Mouse (Mus musculus): ENCODE measurements around the gene Rbms1. TPM values are rescaled to one million over a fixed set of nuclear protein-coding genes. Genes with fewer than 3 reads are reported as not detected.

Gene Rbms1
- polyA plus RNA-seq, 1 experiment from 2014 or later, result 22.1 TPM

- no peaks in the 10 kb centered on the region for H3K36me3 ChIP-seq
- no peaks in the 10 kb centered on the region for H3K9me3 ChIP-seq
- ATAC-seq (replicated peaks), result no peak
- 90% methylated on average over 8 of the region's 8 CpGs for WGBS
- no peak overlapping the region for H3K4me3 ChIP-seq
- no peak overlapping the region for H3K9ac ChIP-seq (replicated peaks)
- H3K4me1 ChIP-seq, result no peaks in the 10 kb centered on the region
- H3K27ac ChIP-seq (replicated peaks), result no peak overlapping the region
- H3K4me2 ChIP-seq (replicated peaks), result no peak overlapping the region
- no peaks in the 10 kb centered on the region for H3K27me3 ChIP-seq
Observed at GRCm38 (mm10) chr2:60911716-60912115, 51.3 kb downstream of the Rbms1 start.

- 67% methylated on average over 6 of the region's 6 CpGs for WGBS
- H3K4me1 ChIP-seq, result no peaks in the 10 kb centered on the region
Observed at GRCm38 (mm10) chr2:60910820-60911219, 52.2 kb downstream of the Rbms1 start.

GRCm38 (mm10) chr2:60908551-60908950 is 54.4 kb downstream of the Rbms1 start:
- no peak overlapping the region for H3K4me2 ChIP-seq (replicated peaks)
- no peaks in the 10 kb centered on the region for H3K9me3 ChIP-seq
- H3K4me3 ChIP-seq, result no peak overlapping the region
- no peak overlapping the region for H3K27ac ChIP-seq (replicated peaks)
- H3K9ac ChIP-seq (replicated peaks), result no peak overlapping the region
- WGBS, result 89% methylated on average over 4 of the region's 4 CpGs
- no peaks in the 10 kb centered on the region for H3K27me3 ChIP-seq
- H3K4me1 ChIP-seq, result no peaks in the 10 kb centered on the region
- no peaks in the 10 kb centered on the region for H3K36me3 ChIP-seq
- ATAC-seq (replicated peaks), result no peak

More at GRCm38 (mm10) chr2:60910820-60911219, 52.2 kb downstream of the Rbms1 start:
- no peak overlapping the region for H3K4me3 ChIP-seq
- H3K9ac ChIP-seq (replicated peaks), result no peak overlapping the region
- H3K36me3 ChIP-seq, result no peaks in the 10 kb centered on the region
- H3K9me3 ChIP-seq, result no peaks in the 10 kb centered on the region
- no peaks in the 10 kb centered on the region for H3K27me3 ChIP-seq
- ATAC-seq (replicated peaks), result no peak
- no peak overlapping the region for H3K4me2 ChIP-seq (replicated peaks)
- H3K27ac ChIP-seq (replicated peaks), result no peak overlapping the region

- Histone ChIP-seq H3K4me3 (no peak overlapping the region), H3K36me3 (no peaks in the 10 kb centered on the region), H3K27me3 (no peaks in the 10 kb centered on the region), H3K9me3 (no peaks in the 10 kb centered on the region), H3K9ac (replicated peaks) (no peak overlapping the region), H3K4me2 (replicated peaks) (no peak overlapping the region), H3K4me1 (no peaks in the 10 kb centered on the region), H3K27ac (replicated peaks) (no peak overlapping the region)
- no peak for ATAC-seq (replicated peaks)
- 92% methylated on average over 12 of the region's 12 CpGs for WGBS
Observed at GRCm38 (mm10) chr2:60908116-60908515, 54.9 kb downstream of the Rbms1 start.

GRCm38 (mm10) chr2:60905283-60905682 is 57.7 kb downstream of the Rbms1 start:
- no peaks in the 10 kb centered on the region for H3K4me1 ChIP-seq
- ATAC-seq (replicated peaks), result no peak
- no peaks in the 10 kb centered on the region for H3K9me3 ChIP-seq
- H3K9ac ChIP-seq (replicated peaks), result no peak overlapping the region
- H3K27ac ChIP-seq (replicated peaks), result no peak overlapping the region
- H3K4me3 ChIP-seq, result no peak overlapping the region
- H3K4me2 ChIP-seq (replicated peaks), result no peak overlapping the region
- no peaks in the 10 kb centered on the region for H3K36me3 ChIP-seq
- no peaks in the 10 kb centered on the region for H3K27me3 ChIP-seq
- WGBS, result 42% methylated on average over 3 of the region's 3 CpGs

GRCm38 (mm10) chr2:60904141-60904540 is 58.9 kb downstream of the Rbms1 start:
- WGBS, result 87% methylated on average over 5 of the region's 5 CpGs
- no peaks in the 10 kb centered on the region for H3K9me3 ChIP-seq
- no peak overlapping the region for H3K4me2 ChIP-seq (replicated peaks)
- no peak overlapping the region for H3K27ac ChIP-seq (replicated peaks)
- no peak overlapping the region for H3K9ac ChIP-seq (replicated peaks)
- no peaks in the 10 kb centered on the region for H3K4me1 ChIP-seq
- no peaks in the 10 kb centered on the region for H3K27me3 ChIP-seq
- H3K36me3 ChIP-seq, result no peaks in the 10 kb centered on the region
- no peak for ATAC-seq (replicated peaks)
- H3K4me3 ChIP-seq, result no peak overlapping the region

GRCm38 (mm10) chr2:60903535-60903934 is 59.5 kb downstream of the Rbms1 start:
- Histone ChIP-seq H3K9ac (replicated peaks) (no peak overlapping the region), H3K27me3 (no peaks in the 10 kb centered on the region), H3K4me3 (no peak overlapping the region), H3K9me3 (no peaks in the 10 kb centered on the region), H3K4me1 (no peaks in the 10 kb centered on the region), H3K27ac (replicated peaks) (no peak overlapping the region), H3K36me3 (no peaks in the 10 kb centered on the region), H3K4me2 (replicated peaks) (no peak overlapping the region)
- ATAC-seq (replicated peaks), result no peak
- 79% methylated on average over 7 of the region's 7 CpGs for WGBS

GRCm38 (mm10) chr2:60902446-60903137 is 60.4 kb downstream of the Rbms1 start:
- WGBS, result 81% methylated on average over 6 of the region's 6 CpGs
- no peaks in the 10 kb centered on the region for H3K9me3 ChIP-seq
- H3K4me2 ChIP-seq (replicated peaks), result no peak overlapping the region
- no peak overlapping the region for H3K9ac ChIP-seq (replicated peaks)
- no peaks in the 10 kb centered on the region for H3K27me3 ChIP-seq
- no peaks in the 10 kb centered on the region for H3K36me3 ChIP-seq
- no peak overlapping the region for H3K27ac ChIP-seq (replicated peaks)
- H3K4me1 ChIP-seq, result no peaks in the 10 kb centered on the region
- no peak overlapping the region for H3K4me3 ChIP-seq
- ATAC-seq (replicated peaks), result no peak

GRCm38 (mm10) chr2:60901511-60901951 is 61.5 kb downstream of the Rbms1 start:
- H3K27ac ChIP-seq (replicated peaks), result no peak overlapping the region
- WGBS, result 80% methylated on average over 15 of the region's 15 CpGs
- no peak for ATAC-seq (replicated peaks)
- H3K36me3 ChIP-seq, result no peaks in the 10 kb centered on the region
- H3K4me1 ChIP-seq, result no peaks in the 10 kb centered on the region
- H3K9ac ChIP-seq (replicated peaks), result no peak overlapping the region
- H3K4me2 ChIP-seq (replicated peaks), result no peak overlapping the region
- H3K4me3 ChIP-seq, result no peak overlapping the region
- no peaks in the 10 kb centered on the region for H3K27me3 ChIP-seq
- no peaks in the 10 kb centered on the region for H3K9me3 ChIP-seq

- 92% methylated on average over 6 of the region's 6 CpGs for WGBS
- Histone ChIP-seq H3K4me2 (replicated peaks) (no peak overlapping the region), H3K9me3 (no peaks in the 10 kb centered on the region), H3K9ac (replicated peaks) (no peak overlapping the region), H3K36me3 (no peaks in the 10 kb centered on the region), H3K4me3 (no peak overlapping the region), H3K27ac (replicated peaks) (no peak overlapping the region), H3K27me3 (no peaks in the 10 kb centered on the region), H3K4me1 (no peaks in the 10 kb centered on the region)
- no peak for ATAC-seq (replicated peaks)
Observed at GRCm38 (mm10) chr2:60901013-60901412, 62.0 kb downstream of the Rbms1 start.

- Histone ChIP-seq H3K4me2 (replicated peaks) (no peak overlapping the region), H3K9ac (replicated peaks) (no peak overlapping the region), H3K36me3 (no peaks in the 10 kb centered on the region), H3K27ac (replicated peaks) (no peak overlapping the region), H3K4me1 (no peaks in the 10 kb centered on the region), H3K4me3 (no peak overlapping the region), H3K27me3 (no peaks in the 10 kb centered on the region), H3K9me3 (no peaks in the 10 kb centered on the region)
- no peak for ATAC-seq (replicated peaks)
- 93% methylated on average over 1 of the region's 1 CpGs for WGBS
Observed at GRCm38 (mm10) chr2:60893042-60893441, 70.0 kb downstream of the Rbms1 start.

GRCm38 (mm10) chr2:60883931-60884330 is 79.1 kb downstream of the Rbms1 start:
- Histone ChIP-seq H3K27me3 (peaks cover 44% of the 10 kb centered on the region), H3K4me3 (no peak overlapping the region), H3K4me1 (peaks cover 17% of the 10 kb centered on the region), H3K4me2 (replicated peaks) (no peak overlapping the region), H3K9ac (replicated peaks) (no peak overlapping the region), H3K27ac (replicated peaks) (no peak overlapping the region), H3K36me3 (no peaks in the 10 kb centered on the region), H3K9me3 (no peaks in the 10 kb centered on the region)
- ATAC-seq (replicated peaks), result no peak
- 59% methylated on average over 4 of the region's 4 CpGs for WGBS

- H3K27me3 ChIP-seq, result peaks cover 53% of the 10 kb centered on the region
- no peaks in the 10 kb centered on the region for H3K9me3 ChIP-seq
- H3K4me2 ChIP-seq (replicated peaks), result no peak overlapping the region
- H3K36me3 ChIP-seq, result no peaks in the 10 kb centered on the region
- H3K4me1 ChIP-seq, result peaks cover 18% of the 10 kb centered on the region
- H3K4me3 ChIP-seq, result no peak overlapping the region
- 87% methylated on average over 3 of the region's 3 CpGs for WGBS
- no peak overlapping the region for H3K9ac ChIP-seq (replicated peaks)
- no peak overlapping the region for H3K27ac ChIP-seq (replicated peaks)
- ATAC-seq (replicated peaks), result no peak
Observed at GRCm38 (mm10) chr2:60883043-60883365, 80.0 kb downstream of the Rbms1 start.
